Mouse (Mus musculus) ES-Bruce4 (cell line): ENCODE measurements around the gene Smim1. TPM values are rescaled to one million over a fixed set of nuclear protein-coding genes. Genes with fewer than 3 reads are reported as not detected.

Experiments used
- H3K27ac ChIP-seq: 2 replicates; pipeline ENCODE4 v1.5.1; 2012; ENCODE audit warnings: low read length, inconsistent platforms; ENCODE audit not compliant: insufficient read depth
- H3K27me3 ChIP-seq: 2 replicates; pipeline ENCODE4 v1.6.1; 2012; ENCODE audit warnings: mild to moderate bottlenecking, low read length, inconsistent platforms; ENCODE audit not compliant: control insufficient read depth, poor library complexity, insufficient read depth, severe bottlenecking
- H3K36me3 ChIP-seq: 2 replicates; pipeline ENCODE4 v1.6.1; 2012; ENCODE audit warnings: inconsistent platforms, mild to moderate bottlenecking, low read length, moderate library complexity; ENCODE audit not compliant: control insufficient read depth, poor library complexity, insufficient read depth, severe bottlenecking
- H3K4me1 ChIP-seq: one replicate; pipeline ENCODE4 v1.8.1; 2011; ENCODE audit warnings: low read length; ENCODE audit not compliant: control insufficient read depth, insufficient read depth
- H3K4me3 ChIP-seq: 2 replicates; pipeline ENCODE4 v1.5.1; 2011; ENCODE audit warnings: low read depth, mild to moderate bottlenecking, low read length
- H3K9ac ChIP-seq: 2 replicates; pipeline ENCODE4 v1.6.1; 2012; ENCODE audit warnings: low read depth, mild to moderate bottlenecking, inconsistent platforms; ENCODE audit not compliant: poor library complexity, severe bottlenecking
- H3K9me3 ChIP-seq: replicated peaks from 2 replicates; pipeline ENCODE4 v1.6.1; 2012; ENCODE audit warnings: mild to moderate bottlenecking, low read length, inconsistent platforms; ENCODE audit not compliant: control insufficient read depth, poor library complexity, insufficient read depth, severe bottlenecking
- CTCF ChIP-seq: IDR thresholded peaks from one replicate; pipeline ENCODE4 v1.8.1; 2011; ENCODE audit warnings: low read depth, low read length
- EP300 ChIP-seq: IDR thresholded peaks from 2 replicates; pipeline ENCODE4 v1.6.1; 2011; ENCODE audit warnings: low read depth, low read length; ENCODE audit not compliant: insufficient read depth
- POLR2A ChIP-seq: IDR thresholded peaks from one replicate; pipeline ENCODE4 v1.8.1; 2011; ENCODE audit warnings: low read length; ENCODE audit not compliant: insufficient read depth
- polyA plus RNA-seq: library from polyadenylated mRNA; stranded (reverse); fragments of >200 nt; gene quantifications from 2 replicates; pipeline ENCODE4 v1.2.4, GENCODE M21; 2011; ENCODE audit warnings: low read depth; ENCODE audit not compliant: missing spikeins, insufficient read depth, insufficient read length

The Smim1 gene
- polyA plus RNA-seq, 1 experiment, result 15.8 TPM

DNA sequence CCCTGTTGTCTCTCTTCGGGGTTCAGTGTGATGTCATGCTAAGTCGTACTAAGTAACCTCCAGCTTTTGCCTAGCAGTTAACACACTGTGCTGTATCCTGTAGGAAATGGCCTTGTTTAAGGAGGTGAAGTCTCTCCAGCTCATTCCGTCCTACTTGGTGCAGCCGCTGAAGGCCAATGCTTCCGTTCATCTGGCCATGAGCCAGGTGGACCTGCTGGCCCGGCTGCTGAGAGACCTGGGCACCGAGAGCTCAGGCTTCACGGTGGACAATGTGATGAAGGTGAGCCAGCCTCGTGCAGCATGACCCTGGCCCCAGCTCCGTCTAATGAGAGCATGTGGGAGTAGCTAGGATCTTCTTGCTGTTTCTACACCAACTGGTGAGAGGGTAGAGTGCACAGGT is 33.3 kb downstream of the Smim1 start:
- peaks cover 3% of the 10 kb centered on the region for H3K4me1 ChIP-seq
- no peak overlapping the region for H3K9ac ChIP-seq
- H3K9me3 ChIP-seq, result no peaks in the 10 kb centered on the region
- TF ChIP-seq POLR2A (no peak), CTCF (no peak), EP300 (no peak)
- H3K27ac ChIP-seq, result no peak overlapping the region
- H3K4me3 ChIP-seq, result no peak overlapping the region
- no peaks in the 10 kb centered on the region for H3K27me3 ChIP-seq
- H3K36me3 ChIP-seq, result no peaks in the 10 kb centered on the region; the same call in 1 of the 2 replicates

GRCm38 (mm10) chr4:153980470-153980869 is 45.6 kb downstream of the Smim1 start:
- Histone ChIP-seq H3K9me3 (no peaks in the 10 kb centered on the region), H3K4me1 (no peaks in the 10 kb centered on the region), H3K9ac (no peak overlapping the region), H3K36me3 (peaks cover 3% of the 10 kb centered on the region; the same call in 1 of the 2 replicates), H3K4me3 (no peak overlapping the region), H3K27me3 (no peaks in the 10 kb centered on the region), H3K27ac (no peak overlapping the region)
- no peak for TF ChIP-seq POLR2A
- no peak for TF ChIP-seq EP300
- TF ChIP-seq CTCF, result no peak

DNA sequence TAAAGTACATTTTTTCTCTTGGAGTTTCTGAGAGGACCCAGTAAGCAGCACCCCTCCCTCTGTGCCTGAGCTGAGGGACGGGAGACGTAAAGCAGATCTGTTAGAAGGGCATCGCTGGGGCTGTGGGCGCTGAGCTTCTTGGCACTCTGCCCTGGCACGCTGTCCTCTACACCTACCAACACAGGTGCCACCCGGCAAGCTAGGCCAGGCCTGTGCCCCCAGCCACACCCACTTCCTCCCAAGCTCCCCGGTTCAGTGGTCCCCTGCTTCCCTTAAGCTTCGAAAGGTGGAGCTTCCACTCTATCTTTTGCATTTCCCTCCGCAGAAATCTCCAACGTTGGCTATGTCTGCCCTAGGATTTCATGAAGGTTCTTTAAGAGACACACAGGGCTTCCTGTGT is 46.8 kb downstream of the Smim1 start:
- no peak for TF ChIP-seq EP300
- no peak for TF ChIP-seq CTCF
- no peak for TF ChIP-seq POLR2A
- Histone ChIP-seq H3K9me3 (no peaks in the 10 kb centered on the region), H3K4me3 (no peak overlapping the region), H3K27me3 (no peaks in the 10 kb centered on the region), H3K27ac (no peak overlapping the region), H3K36me3 (peaks cover 3% of the 10 kb centered on the region; the same call in 1 of the 2 replicates), H3K9ac (no peak overlapping the region), H3K4me1 (no peaks in the 10 kb centered on the region)

GRCm38 (mm10) chr4:153975768-153976167 is 50.3 kb downstream of the Smim1 start:
- no peak for TF ChIP-seq CTCF
- no peak for TF ChIP-seq POLR2A
- no peak for TF ChIP-seq EP300
- no peak overlapping the region for H3K9ac ChIP-seq
- no peaks in the 10 kb centered on the region for H3K27me3 ChIP-seq
- no peak overlapping the region for H3K27ac ChIP-seq
- no peaks in the 10 kb centered on the region for H3K36me3 ChIP-seq
- no peaks in the 10 kb centered on the region for H3K9me3 ChIP-seq
- no peak overlapping the region for H3K4me3 ChIP-seq
- no peaks in the 10 kb centered on the region for H3K4me1 ChIP-seq

DNA sequence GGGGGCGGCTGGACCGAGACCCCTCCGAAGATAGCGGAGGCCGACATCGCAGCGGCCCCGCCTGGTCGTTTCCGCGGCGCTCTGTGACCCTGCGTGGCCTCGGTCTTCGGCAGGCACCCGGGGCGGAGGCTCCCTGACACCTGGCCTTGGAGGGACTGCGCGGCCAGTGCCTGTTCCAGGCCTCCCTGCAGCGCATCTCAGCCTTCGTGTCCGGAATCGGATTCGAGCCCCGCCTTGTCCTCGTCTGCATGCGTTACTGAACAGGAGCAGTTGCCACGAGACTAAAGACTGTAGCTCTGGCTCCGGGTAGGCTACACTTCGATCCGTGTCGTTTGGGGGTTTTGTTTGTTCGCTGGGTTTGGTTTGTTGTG is 50.8 kb downstream of the Smim1 start:
- Histone ChIP-seq H3K4me1 (no peaks in the 10 kb centered on the region), H3K9ac (peak overlapping the region; percentile 33), H3K27me3 (no peaks in the 10 kb centered on the region), H3K4me3 (peak overlapping the region; percentile 70), H3K36me3 (no peaks in the 10 kb centered on the region), H3K9me3 (no peaks in the 10 kb centered on the region), H3K27ac (no peak overlapping the region)
- TF ChIP-seq EP300 (no peak), CTCF (no peak), POLR2A (no peak)

- H3K27ac ChIP-seq, result no peak within 1 kb of the TSS
- H3K4me3 ChIP-seq, result peak within 1 kb of the TSS; percentile 81
- H3K9me3 ChIP-seq, result no peaks in the 10 kb centered on the region
- H3K4me1 ChIP-seq, result no peaks in the 10 kb centered on the region
- no peaks in the 10 kb centered on the region for H3K36me3 ChIP-seq
- TF ChIP-seq CTCF (no peak), POLR2A (no peak), EP300 (peak; percentile 70; the same call in 1 of the 2 replicates)
- H3K27me3 ChIP-seq, result no peaks in the 10 kb centered on the region
- H3K9ac ChIP-seq, result peak within 1 kb of the TSS; percentile 33
Observed at GRCm38 (mm10) chr4:153974431-153975291, 51.4 kb downstream of the Smim1 start, which contains the start of the genes Dffb and Cep104. Dffb (minus strand) TSS chr4:153975126. Cep104 (plus strand) TSS chr4:153975194.

Other genes starting within 250 kb of the Smim1 start
- 39.0 and 42.6 TPM in 2 replicates for gene A430005L14Rik, start 69.0 kb downstream of the Smim1 start, polyA plus RNA-seq
- gene Dffb, start 51.1 kb downstream of the Smim1 start, polyA plus RNA-seq, result 17.3 and 18.5 TPM in 2 replicates
- gene Cep104, start 51.0 kb downstream of the Smim1 start, polyA plus RNA-seq, result 17.6 and 20.2 TPM in 2 replicates
- 44.8 and 47.2 TPM in 2 replicates for gene Lrrc47, start 14.5 kb downstream of the Smim1 start, polyA plus RNA-seq
- not detected in 2 replicates for gene Ccdc27, start 16.4 kb upstream of the Smim1 start, polyA plus RNA-seq
- gene Trp73, start 114.0 kb upstream of the Smim1 start, polyA plus RNA-seq, result 2.3 and 2.8 TPM in 2 replicates
- 11.9 and 15.4 TPM in 2 replicates for gene Wrap73, start 116.1 kb upstream of the Smim1 start, polyA plus RNA-seq
- gene Tprgl, start 134.4 kb upstream of the Smim1 start, polyA plus RNA-seq, result 66.0 and 68.9 TPM in 2 replicates
- 3.2 and 3.8 TPM in 2 replicates for gene Megf6, start 144.5 kb upstream of the Smim1 start, polyA plus RNA-seq